Mouse (Mus musculus) midbrain, embryonic 14.5 days (tissue): ENCODE results near the gene Usp6nl. TPM values are rescaled to one million over a fixed set of nuclear protein-coding genes. Genes with fewer than 3 reads are reported as not detected.
A peak's percentile ranks its signal among the peaks of the same experiment; 100 is the strongest.

Source experiments
- ATAC-seq: fragments of 200-750 bp; cut with Nextera tagmentation; 2 replicates; pipeline ENCODE4 v1.8.0; 2017; ENCODE audit warnings: moderate number of reproducible peaks, moderate library complexity; ENCODE audit not compliant: low FRiP score, low TSS enrichment
- DNase-seq: peaks from one replicate; pipeline ENCODE4 v3.0.0-alpha.2; 2015
- H3K27ac ChIP-seq: fragments of 300-500 bp; sonication (generic); replicated peaks from 2 replicates; pipeline ENCODE4 v1.5.1; 2014; ENCODE audit warnings: mild to moderate bottlenecking, low read depth, low read length, moderate library complexity
- H3K27me3 ChIP-seq: fragments of 300-500 bp; sonication (generic); 2 replicates; pipeline ENCODE4 v1.6.1; 2014; ENCODE audit warnings: low read length, control low read depth, mixed read lengths; ENCODE audit not compliant: control insufficient read depth, insufficient read depth
- H3K36me3 ChIP-seq: fragments of 300-500 bp; sonication (generic); 2 replicates; pipeline ENCODE4 v1.6.1; 2014; ENCODE audit warnings: low read length, control low read depth; ENCODE audit not compliant: control insufficient read depth, insufficient read depth
- H3K4me1 ChIP-seq: fragments of 300-500 bp; sonication (generic); 2 replicates; pipeline ENCODE4 v1.6.1; 2014; ENCODE audit warnings: mild to moderate bottlenecking, antibody characterized with exemption, low read length, control low read depth; ENCODE audit not compliant: control insufficient read depth, insufficient read depth
- H3K4me2 ChIP-seq: fragments of 300-500 bp; sonication (generic); 2 replicates; pipeline ENCODE4 v1.6.1; 2014; ENCODE audit warnings: mild to moderate bottlenecking, low read length, moderate library complexity
- H3K4me3 ChIP-seq: fragments of 300-500 bp; sonication (generic); replicated peaks from 2 replicates; pipeline ENCODE4 v1.5.1; 2014; ENCODE audit warnings: low read depth, low read length
- H3K9ac ChIP-seq: fragments of 300-500 bp; sonication (generic); replicated peaks from 2 replicates; pipeline ENCODE4 v1.6.1; 2014; ENCODE audit warnings: mild to moderate bottlenecking, low read length, moderate library complexity
- H3K9me3 ChIP-seq: fragments of 300-500 bp; sonication (generic); 2 replicates; pipeline ENCODE4 v1.6.1; 2016; ENCODE audit warnings: low read length, control low read depth, mixed read lengths; ENCODE audit not compliant: control insufficient read depth
- WGBS: fragments of 180-500 bp; shearing (Covaris S2); extraction: QIAGEN DNeasy Blood & Tissue Kit; methylation state at CpG from one replicate; pipeline ENCODE4 v1.1.7; 2014; 5-methylcytosine and 5-hydroxymethylcytosine counted together
- polyA plus RNA-seq: library from polyadenylated mRNA; unstranded; fragments of >200 nt; fragmentation: Nextera tagmentation; extraction: Ambion mirVana; gene quantifications from 2 replicates; pipeline ENCODE4 v1.2.1, GENCODE M21; 2014

The Usp6nl gene
- polyA plus RNA-seq, 1 experiment from 2014 or later = 13.7 TPM

- H3K4me1 ChIP-seq = peaks cover 9% of the 10 kb centered on the region; the same call in 1 of the 2 replicates
- no peak overlapping the region for H3K4me2 ChIP-seq
- ATAC-seq (peak; percentile 83), DNase-seq (peak; percentile 90)
- 0 out of 2 replicates have a peak overlapping the region, but pooled peaks have one; percentile 32 for H3K9ac ChIP-seq
- H3K27ac ChIP-seq = no peak overlapping the region
- no peaks in the 10 kb centered on the region for H3K27me3 ChIP-seq
- H3K4me3 ChIP-seq = no peak overlapping the region
- H3K36me3 ChIP-seq = peaks cover 7% of the 10 kb centered on the region
- H3K9me3 ChIP-seq = no peaks in the 10 kb centered on the region
- WGBS = 29% methylated on average over 10 of the region's 10 CpGs
Observed at GRCm38 (mm10) chr2:6405059-6406033, 82.9 kb downstream of the Usp6nl start.

DNA sequence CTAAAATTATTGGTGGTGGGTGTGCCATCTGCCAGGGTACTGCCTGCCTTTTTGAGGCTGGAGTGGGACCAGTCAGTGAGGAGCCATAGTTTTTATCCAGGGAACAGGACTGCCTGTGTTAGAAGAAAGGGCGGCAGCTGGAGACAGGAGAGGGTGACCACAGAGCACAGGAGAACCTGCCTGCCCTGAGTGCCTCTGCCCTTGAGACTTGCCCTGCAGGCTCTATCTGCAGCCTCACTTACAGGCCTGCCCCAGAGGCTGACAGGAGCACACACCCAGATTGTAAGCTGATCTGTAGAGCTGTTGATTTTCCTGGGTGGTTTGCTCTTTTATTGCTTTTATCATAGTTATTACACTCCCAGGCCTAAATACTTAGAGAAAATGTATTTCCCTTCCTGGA, 85.2 kb downstream of the Usp6nl start:
- H3K36me3 ChIP-seq = peaks cover 13% of the 10 kb centered on the region
- DNase-seq = no peak
- H3K9me3 ChIP-seq = no peaks in the 10 kb centered on the region
- 65% methylated on average over 1 of the region's 1 CpGs for WGBS
- peaks cover 6% of the 10 kb centered on the region; the same call in 1 of the 2 replicates for H3K4me1 ChIP-seq
- no peak overlapping the region for H3K4me2 ChIP-seq
- H3K4me3 ChIP-seq = no peak overlapping the region
- H3K9ac ChIP-seq = no peak overlapping the region
- no peak overlapping the region for H3K27ac ChIP-seq
- H3K27me3 ChIP-seq = no peaks in the 10 kb centered on the region
- no peak for ATAC-seq

DNA sequence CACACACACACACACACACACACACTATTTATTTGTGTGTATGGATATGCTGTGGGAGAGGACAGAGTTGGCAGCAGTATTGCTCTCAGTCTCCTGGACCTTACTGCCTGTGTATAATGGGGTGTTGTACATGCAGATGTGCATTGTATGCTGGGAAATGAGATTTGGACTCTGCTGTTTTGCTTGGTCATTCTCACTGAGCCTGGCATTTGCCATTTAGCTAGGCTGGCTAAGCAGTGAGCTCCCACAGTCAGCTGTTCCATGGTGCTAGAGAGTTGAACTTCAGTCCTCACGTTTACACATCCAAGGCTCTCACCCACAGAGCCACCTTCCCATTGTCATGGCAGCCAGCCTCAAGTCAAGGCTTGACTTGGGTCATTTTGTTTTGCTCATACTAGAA, 90.2 kb downstream of the Usp6nl start:
- Histone ChIP-seq H3K4me3 (no peak overlapping the region), H3K27me3 (no peaks in the 10 kb centered on the region), H3K9ac (no peak overlapping the region), H3K36me3 (peaks cover 23% of the 10 kb centered on the region), H3K4me2 (no peak overlapping the region), H3K27ac (no peak overlapping the region), H3K4me1 (no peaks in the 10 kb centered on the region), H3K9me3 (no peaks in the 10 kb centered on the region)
- DNase-seq = no peak
- WGBS = 91% methylated on average over 1 of the region's 1 CpGs
- no peak for ATAC-seq

DNA sequence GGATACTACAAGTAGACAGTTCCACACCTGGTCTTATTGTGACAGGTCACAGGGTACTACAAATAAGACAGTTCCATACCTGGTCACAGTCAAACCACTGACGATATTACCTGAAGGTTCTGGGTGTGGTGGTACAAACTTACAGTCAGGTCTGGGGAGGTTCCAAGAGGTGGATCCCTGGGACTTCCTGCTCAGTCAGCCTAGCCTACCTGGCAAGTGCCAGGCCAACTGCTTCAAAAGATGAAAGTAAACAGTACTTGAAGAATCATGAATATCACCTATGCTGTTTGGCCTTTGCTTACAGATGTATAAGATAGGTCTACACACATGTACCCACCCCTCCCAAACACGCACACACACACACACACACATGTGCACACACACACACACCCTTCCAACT, 91.3 kb downstream of the Usp6nl start:
- no peak overlapping the region for H3K9ac ChIP-seq
- H3K4me2 ChIP-seq = no peak overlapping the region
- no peak for ATAC-seq
- H3K9me3 ChIP-seq = no peaks in the 10 kb centered on the region
- no peak overlapping the region for H3K27ac ChIP-seq
- no peak overlapping the region for H3K4me3 ChIP-seq
- DNase-seq = no peak
- peaks cover 23% of the 10 kb centered on the region for H3K36me3 ChIP-seq
- no peaks in the 10 kb centered on the region for H3K4me1 ChIP-seq
- WGBS = 95% methylated on average over 2 of the region's 2 CpGs
- no peaks in the 10 kb centered on the region for H3K27me3 ChIP-seq

DNA sequence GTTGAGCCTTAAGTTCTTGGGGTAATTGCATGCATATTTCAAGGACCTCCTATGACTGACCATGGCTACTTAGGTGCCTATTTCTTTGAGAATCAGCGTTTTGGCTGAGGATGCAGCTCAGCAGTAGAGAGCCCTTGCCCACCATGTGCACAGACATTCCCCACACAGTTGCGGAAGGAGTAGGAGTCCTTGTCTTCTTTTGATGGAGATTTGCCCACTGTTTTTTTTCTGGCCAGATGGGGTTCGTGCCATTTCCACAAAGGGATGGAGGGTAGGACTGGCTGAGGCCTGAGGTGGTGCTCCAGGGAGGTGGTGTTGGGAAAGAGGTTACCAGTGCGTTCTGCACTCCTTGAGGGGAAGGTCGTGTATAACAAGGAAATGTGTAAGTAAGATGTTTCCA, 91.9 kb downstream of the Usp6nl start:
- H3K4me3 ChIP-seq = no peak overlapping the region
- no peaks in the 10 kb centered on the region for H3K4me1 ChIP-seq
- 92% methylated on average over 5 of the region's 5 CpGs for WGBS
- H3K27ac ChIP-seq = no peak overlapping the region
- no peak overlapping the region for H3K9ac ChIP-seq
- peaks cover 18% of the 10 kb centered on the region for H3K36me3 ChIP-seq
- no peaks in the 10 kb centered on the region for H3K27me3 ChIP-seq
- H3K9me3 ChIP-seq = no peaks in the 10 kb centered on the region
- no peak overlapping the region for H3K4me2 ChIP-seq
- DNase-seq = no peak
- no peak for ATAC-seq

DNA sequence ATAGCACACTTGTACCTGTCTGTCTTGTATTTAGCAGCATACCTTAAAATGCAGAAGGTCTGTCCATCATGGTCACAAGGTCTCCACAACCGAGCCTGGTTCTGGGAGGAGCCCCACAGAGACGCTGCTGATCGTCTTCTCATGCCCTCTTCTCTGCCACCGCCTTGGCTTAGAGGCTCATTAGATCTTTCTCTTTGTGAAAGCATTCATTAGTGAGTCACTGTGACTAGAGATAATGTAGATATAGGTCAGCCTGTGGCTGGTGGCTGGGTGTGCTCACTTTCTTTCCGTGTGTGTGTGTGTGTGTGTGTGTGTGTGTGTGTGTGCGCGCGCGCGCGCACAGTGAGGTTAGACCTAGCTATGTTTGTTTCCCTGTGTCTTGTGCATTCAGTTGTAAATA, 94.7 kb downstream of the Usp6nl start:
- Histone ChIP-seq H3K27me3 (no peaks in the 10 kb centered on the region), H3K4me2 (no peak overlapping the region), H3K9ac (no peak overlapping the region), H3K4me1 (no peaks in the 10 kb centered on the region), H3K36me3 (peaks cover 10% of the 10 kb centered on the region), H3K4me3 (no peak overlapping the region), H3K27ac (no peak overlapping the region), H3K9me3 (no peaks in the 10 kb centered on the region)
- DNase-seq (no peak), ATAC-seq (no peak)
- 88% methylated on average over 11 of the region's 11 CpGs for WGBS

GRCm38 (mm10) chr2:6423661-6424550, 101.4 kb downstream of the Usp6nl start:
- no peaks in the 10 kb centered on the region for H3K4me1 ChIP-seq
- H3K4me3 ChIP-seq = no peak overlapping the region
- WGBS = 91% methylated on average over 24 of the region's 24 CpGs
- no peak overlapping the region for H3K9ac ChIP-seq
- DNase-seq (no peak), ATAC-seq (no peak)
- no peak overlapping the region for H3K27ac ChIP-seq
- H3K27me3 ChIP-seq = no peaks in the 10 kb centered on the region
- no peaks in the 10 kb centered on the region for H3K9me3 ChIP-seq
- H3K36me3 ChIP-seq = peaks cover 31% of the 10 kb centered on the region
- H3K4me2 ChIP-seq = no peak overlapping the region

DNA sequence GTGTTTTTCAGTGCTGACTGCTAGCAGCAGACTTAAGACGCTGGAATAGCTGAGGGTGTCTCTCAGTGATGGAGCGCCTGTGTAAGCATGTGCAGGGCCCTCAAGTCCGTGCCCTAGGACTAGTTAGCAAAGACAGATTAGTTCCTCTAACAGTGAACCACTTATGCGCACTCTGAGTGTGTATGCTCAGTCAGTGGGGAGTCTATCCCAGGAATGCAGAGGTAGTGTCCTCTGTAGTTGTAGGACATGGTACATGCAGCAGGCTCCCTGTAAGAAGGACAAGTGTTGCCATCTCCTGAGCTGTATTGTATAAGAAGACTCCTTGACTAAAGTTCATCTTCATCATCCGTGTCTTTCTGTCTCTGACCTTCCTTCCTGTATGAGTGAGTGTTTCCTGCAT, 102.4 kb downstream of the Usp6nl start:
- peaks cover 35% of the 10 kb centered on the region for H3K36me3 ChIP-seq
- no peak overlapping the region for H3K9ac ChIP-seq
- ATAC-seq (no peak), DNase-seq (no peak)
- H3K4me1 ChIP-seq = no peaks in the 10 kb centered on the region
- 94% methylated on average over 5 of the region's 5 CpGs for WGBS
- no peaks in the 10 kb centered on the region for H3K9me3 ChIP-seq
- no peak overlapping the region for H3K27ac ChIP-seq
- no peak overlapping the region for H3K4me2 ChIP-seq
- H3K4me3 ChIP-seq = no peak overlapping the region
- H3K27me3 ChIP-seq = no peaks in the 10 kb centered on the region
